8 mouse cellular contexts compared by ENCODE assay signal in the genomic region with DNA sequence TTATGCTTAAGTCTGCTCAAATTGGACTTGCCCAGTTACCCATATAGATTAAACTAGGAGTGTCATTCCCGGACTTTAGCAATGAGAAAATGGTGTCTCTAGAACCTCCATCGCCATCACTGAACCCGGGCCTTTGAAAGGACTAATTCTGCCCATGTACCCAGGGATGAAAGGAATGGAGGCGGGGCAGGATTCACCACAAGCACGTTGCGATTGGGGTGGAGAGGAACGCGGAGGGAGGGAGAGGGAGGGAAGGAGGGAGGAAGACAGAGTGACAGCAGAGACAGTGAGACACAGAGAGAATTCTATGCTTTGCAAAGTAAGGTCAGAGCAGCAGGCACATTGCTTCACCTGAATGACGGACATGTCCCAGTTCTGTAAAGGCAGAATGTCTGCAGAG. TPM values are rescaled to one million over a fixed set of nuclear protein-coding genes. Genes with fewer than 3 reads are reported as not detected.
DNase-seq lines count a peak whose midpoint lies in the region; ATAC-seq lines count a peak whose summit lies in the region.

No protein-coding gene starts in this region.

- H3K4me2 ChIP-seq in liver, embryonic 11.5 days, result peak overlapping the region; percentile 63
- H3K4me2 ChIP-seq in embryonic facial prominence, embryonic 12.5 days (replicated peaks), result peak overlapping the region; percentile 73
- H3K4me2 ChIP-seq in intestine, embryonic 14.5 days (ENCODE audit: low read length), result peak overlapping the region; percentile 82
- peak overlapping the region; percentile 92 for H3K4me2 ChIP-seq in neural tube, embryonic 13.5 days

- H3K27me3 ChIP-seq in liver, embryonic 11.5 days (replicated peaks; ENCODE audit: control insufficient read depth, insufficient read depth, low read length), result peaks cover 27% of the 10 kb centered on the region
- peaks cover 36% of the 10 kb centered on the region for H3K27me3 ChIP-seq in embryonic facial prominence, embryonic 12.5 days
- H3K27me3 ChIP-seq in intestine, embryonic 14.5 days (replicated peaks; ENCODE audit: control insufficient read depth, insufficient read depth, low read length), result peaks cover 24% of the 10 kb centered on the region
- H3K27me3 ChIP-seq in neural tube, embryonic 13.5 days, result peaks cover 33% of the 10 kb centered on the region

- no peaks in the 10 kb centered on the region for H3K9me3 ChIP-seq in liver, embryonic 11.5 days (ENCODE audit: control insufficient read depth, low read length)
- no peaks in the 10 kb centered on the region for H3K9me3 ChIP-seq in embryonic facial prominence, embryonic 12.5 days
- no peaks in the 10 kb centered on the region for H3K9me3 ChIP-seq in intestine, embryonic 14.5 days (ENCODE audit: control insufficient read depth, low read length)
- no peaks in the 10 kb centered on the region for H3K9me3 ChIP-seq in neural tube, embryonic 13.5 days

- H3K9ac ChIP-seq in liver, embryonic 11.5 days (ENCODE audit: low read depth, low read length), result no peak overlapping the region
- H3K9ac ChIP-seq in embryonic facial prominence, embryonic 12.5 days, result peak overlapping the region; percentile 22; the same call in 1 of the 2 replicates
- no peak overlapping the region for H3K9ac ChIP-seq in intestine, embryonic 14.5 days (ENCODE audit: low read length)
- 0 out of 2 replicates have a peak overlapping the region, but pooled peaks have one; percentile 68 for H3K9ac ChIP-seq in neural tube, embryonic 13.5 days

- intact Hi-C loops in gastrocnemius, postnatal 36 days (cut with DNase I), result no loop called here

- no peaks in the 10 kb centered on the region for H3K36me3 ChIP-seq in liver, embryonic 11.5 days (ENCODE audit: control insufficient read depth, insufficient read depth, low read length)
- H3K36me3 ChIP-seq in embryonic facial prominence, embryonic 12.5 days, result no peaks in the 10 kb centered on the region
- H3K36me3 ChIP-seq in intestine, embryonic 14.5 days (ENCODE audit: control insufficient read depth, insufficient read depth, low read length), result no peaks in the 10 kb centered on the region
- H3K36me3 ChIP-seq in neural tube, embryonic 13.5 days, result no peaks in the 10 kb centered on the region

- no peak for DNase-seq in liver, embryonic 11.5 days (ENCODE audit: low spot score)
- DNase-seq in liver (no peak), MN1 (ENCODE audit: low spot score) (no peak)
- DNase-seq in intestine, embryonic 14.5 days (ENCODE audit: low spot score), result peak; percentile 55
- DNase-seq in gastrocnemius, postnatal 36 days, result no peak
- DNase-seq in urinary bladder, postnatal 10 days (ENCODE audit: low spot score), result no peak

- ATAC-seq in liver, embryonic 11.5 days (replicated peaks; ENCODE audit: low FRiP score), result no peak
- no peak for ATAC-seq in embryonic facial prominence, embryonic 12.5 days (ENCODE audit: insufficient number of reproducible peaks, insufficient read depth, low FRiP score, low TSS enrichment)
- 0 out of 2 replicates have a peak, but pooled peaks have one; percentile 15 for ATAC-seq in intestine, embryonic 14.5 days (replicated peaks; ENCODE audit: low FRiP score, low TSS enrichment, low read depth)
- no peak for ATAC-seq in neural tube, embryonic 13.5 days (ENCODE audit: low read depth)

- H3K4me3 ChIP-seq in liver, embryonic 11.5 days (ENCODE audit: low read depth, low read length), result peak overlapping the region; percentile 39
- peak overlapping the region; percentile 41 for H3K4me3 ChIP-seq in embryonic facial prominence, embryonic 12.5 days
- peak overlapping the region; percentile 34 for H3K4me3 ChIP-seq in intestine, embryonic 14.5 days (ENCODE audit: low read depth, low read length)
- peak overlapping the region; percentile 43 for H3K4me3 ChIP-seq in neural tube, embryonic 13.5 days

- WGBS in liver, embryonic 11.5 days, result 7% methylated on average over 9 of the region's 9 CpGs
- 4% methylated on average over 9 of the region's 9 CpGs for WGBS in embryonic facial prominence, embryonic 12.5 days
- 5% methylated on average over 9 of the region's 9 CpGs for WGBS in intestine, embryonic 14.5 days
- 2% methylated on average over 9 of the region's 9 CpGs for WGBS in neural tube, embryonic 13.5 days

- H3K4me1 ChIP-seq in liver, embryonic 11.5 days (replicated peaks; ENCODE audit: control insufficient read depth, insufficient read depth, low read length), result no peaks in the 10 kb centered on the region
- peaks cover 11% of the 10 kb centered on the region for H3K4me1 ChIP-seq in embryonic facial prominence, embryonic 12.5 days
- peaks cover 3% of the 10 kb centered on the region for H3K4me1 ChIP-seq in intestine, embryonic 14.5 days (replicated peaks; ENCODE audit: control insufficient read depth, insufficient read depth, low read length)
- H3K4me1 ChIP-seq in neural tube, embryonic 13.5 days (replicated peaks), result peaks cover 12% of the 10 kb centered on the region

- no peak overlapping the region for H3K27ac ChIP-seq in liver, embryonic 11.5 days (ENCODE audit: low read depth, low read length)
- no peak overlapping the region for H3K27ac ChIP-seq in embryonic facial prominence, embryonic 12.5 days
- no peak overlapping the region for H3K27ac ChIP-seq in intestine, embryonic 14.5 days (ENCODE audit: low read depth)
- no peak overlapping the region for H3K27ac ChIP-seq in neural tube, embryonic 13.5 days (replicated peaks)

RNA-seq across cellular contexts. Expression of a gene that starts 0.6 kb away (rescaled TPM):
- polyA plus RNA-seq in liver, embryonic 11.5 days (2014; fragmentation: Nextera tagmentation; extraction: Ambion mirVana), result 0.03 and 0.05 TPM in 2 replicates
- 0.04 TPM in 2 replicates for polyA plus RNA-seq in embryonic facial prominence, embryonic 12.5 days (2016; fragmentation: Nextera tagmentation; extraction: Ambion mirVana)
- polyA plus RNA-seq in intestine, embryonic 14.5 days (2014; fragmentation: Nextera tagmentation; extraction: Ambion mirVana), result 0.07 and 0.12 TPM in 2 replicates
- polyA plus RNA-seq in neural tube, embryonic 13.5 days (2015; fragmentation: Nextera tagmentation; extraction: Ambion mirVana), result 0.04 TPM in 2 replicates
- total RNA-seq in gastrocnemius, postnatal 36 days (2021), result under 1 TPM; 0.47 to 0.66 TPM

Comparison
In these comparisons a context has a peak if more than half of its experiments do, and no peak if none do; other contexts are left out.
1. H3K9ac ChIP-seq: peak in embryonic facial prominence, embryonic 12.5 days (single experiment) and neural tube, embryonic 13.5 days (single experiment); none in liver, embryonic 11.5 days (single experiment) and intestine, embryonic 14.5 days (single experiment).
2. Peak in every context shown above with its lines, with median percentiles within 50 percentile points of each other: H3K4me2 ChIP-seq and H3K4me3 ChIP-seq.